Mouse (Mus musculus): ENCODE measurements around the gene Vmn2r120. TPM values are rescaled to one million over a fixed set of nuclear protein-coding genes. Genes with fewer than 3 reads are reported as not detected.

Gene Vmn2r120
- polyA plus RNA-seq (2015; fragmentation: Nextera tagmentation; extraction: Ambion mirVana): not detected in 2 replicates

GRCm38 (mm10) chr17:57545405-57545804, at the start of gene Vmn2r120:
Gene Vmn2r120 (minus strand): TSS chr17:57545505.

Other genes with a start within 250 kb of the Vmn2r120 start
- 4.5 and 5.5 TPM in 2 replicates for gene Adgre1, start 186.8 kb downstream of the Vmn2r120 start, polyA plus RNA-seq (2015; fragmentation: Nextera tagmentation; extraction: Ambion mirVana)
- gene Gm21834, start 196.7 kb upstream of the Vmn2r120 start, polyA plus RNA-seq (2015; fragmentation: Nextera tagmentation; extraction: Ambion mirVana): not detected in 2 replicates
- gene Cntnap5c, start 224.1 kb upstream of the Vmn2r120 start, polyA plus RNA-seq (2015; fragmentation: Nextera tagmentation; extraction: Ambion mirVana): 4.8 and 5.6 TPM in 2 replicates

Measured in neural tube, postnatal 0 days (tissue).